Mouse (Mus musculus) MEL (cell line): ENCODE results near the gene Nampt. TPM values are rescaled to one million over a fixed set of nuclear protein-coding genes. Genes with fewer than 3 reads are reported as not detected.

ENCODE experiments used
- DNase-seq: peaks from one replicate; pipeline ENCODE4 v3.0.0; 2011; ENCODE audit warnings: low read depth, low spot score
- H3K27ac ChIP-seq: 2 replicates; pipeline ENCODE4 v1.5.1; 2012; ENCODE audit warnings: low read depth, mild to moderate bottlenecking, control low read depth, low read length, moderate library complexity; ENCODE audit not compliant: control insufficient read depth
- H3K27me3 ChIP-seq, 2 experiments: fragments of 150-350 bp in 1 of 2; sonication (generic) in 1 of 2; 2 replicates each; pipeline ENCODE4 v1.6.1; 2012; ENCODE audit warnings: low read length in 2 of 2, mild to moderate bottlenecking in 2 of 2, improper control_type of control experiment in 1 of 2, moderate library complexity in 1 of 2; ENCODE audit not compliant: insufficient read depth in 2 of 2, control insufficient read depth in 1 of 2
- H3K36me3 ChIP-seq, 2 experiments: 2 replicates each; pipeline ENCODE4 v1.6.1; 2012 to 2014; ENCODE audit warnings: low read length in 2 of 2, improper control_type of control experiment in 1 of 2, inconsistent platforms in 1 of 2, mild to moderate bottlenecking in 1 of 2; ENCODE audit not compliant: insufficient read depth in 2 of 2, control insufficient read depth in 1 of 2
- H3K4me1 ChIP-seq, 2 experiments: fragments of 150-350 bp in 1 of 2; sonication (generic) in 1 of 2; 2 replicates each; pipeline ENCODE4 v1.6.1; 2012; ENCODE audit warnings: low read length in 2 of 2, improper control_type of control experiment in 1 of 2, mild to moderate bottlenecking in 1 of 2; ENCODE audit not compliant: insufficient read depth in 2 of 2, control insufficient read depth in 1 of 2
- H3K4me3 ChIP-seq, 2 experiments: fragments of 150-350 bp in 1 of 2; sonication (generic) in 1 of 2; 2 replicates each; pipeline ENCODE4 v1.5.1; 2012; ENCODE audit warnings: low read depth in 2 of 2, low read length in 2 of 2, mild to moderate bottlenecking in 2 of 2, moderate library complexity in 2 of 2, control low read depth in 1 of 2, improper control_type of control experiment in 1 of 2; ENCODE audit not compliant: control insufficient read depth in 1 of 2, insufficient read depth in 1 of 2
- H3K79me2 ChIP-seq: 2 replicates; pipeline ENCODE4 v1.6.1; 2012; ENCODE audit warnings: mild to moderate bottlenecking, low read length, moderate library complexity; ENCODE audit not compliant: control insufficient read depth, poor library complexity, insufficient read depth
- H3K9ac ChIP-seq: 2 replicates; pipeline ENCODE4 v1.6.1; 2012; ENCODE audit warnings: low read depth, mild to moderate bottlenecking, control low read depth, low read length, moderate library complexity; ENCODE audit not compliant: control insufficient read depth, poor library complexity, severe bottlenecking
- H3K9me3 ChIP-seq: fragments of 150-350 bp; sonication (generic); replicated peaks from 2 replicates; pipeline ENCODE4 v1.6.1; 2012; ENCODE audit warnings: mild to moderate bottlenecking, low read length, improper control_type of control experiment, moderate library complexity; ENCODE audit not compliant: insufficient read depth
- BHLHE40 ChIP-seq: IDR thresholded peaks from 2 replicates; pipeline ENCODE4 v1.6.1; 2012; ENCODE audit warnings: low read depth, mild to moderate bottlenecking, inconsistent platforms, low read length, improper control_type of control experiment, borderline replicate concordance
- CHD1 ChIP-seq: IDR thresholded peaks from 2 replicates; pipeline ENCODE4 v1.6.1; 2012; ENCODE audit warnings: low read depth, mild to moderate bottlenecking, inconsistent platforms, low read length, improper control_type of control experiment
- CHD2 ChIP-seq: IDR thresholded peaks from 2 replicates; pipeline ENCODE4 v1.6.1; 2011; ENCODE audit warnings: low read length, improper control_type of control experiment
- CTCF ChIP-seq, 3 experiments: IDR thresholded peaks in 2 of 3; conservative IDR thresholded peaks in 1 of 3; 2 replicates each; pipeline ENCODE4 v1.5.1; 2011 to 2012; ENCODE audit warnings: low read length in 3 of 3, low read depth in 2 of 3, mild to moderate bottlenecking in 2 of 3, improper control_type of control experiment in 1 of 3, inconsistent platforms in 1 of 3, mixed read lengths in 1 of 3, moderate library complexity in 1 of 3; ENCODE audit not compliant: control insufficient read depth in 1 of 3, insufficient read depth in 1 of 3, poor library complexity in 1 of 3, severe bottlenecking in 1 of 3
- E2F4 ChIP-seq: IDR thresholded peaks from 2 replicates; pipeline ENCODE4 v1.6.1; 2011; ENCODE audit warnings: low read depth, low read length, improper control_type of control experiment, borderline replicate concordance
- EP300 ChIP-seq, 2 experiments: IDR thresholded peaks; 2 replicates each; pipeline ENCODE4 v1.6.1; 2011; ENCODE audit warnings: improper control_type of control experiment in 2 of 2, low read length in 2 of 2, low read depth in 1 of 2, mild to moderate bottlenecking in 1 of 2
- GABPA ChIP-seq: IDR thresholded peaks from 2 replicates; pipeline ENCODE4 v1.6.1; 2012; ENCODE audit warnings: low read depth, mild to moderate bottlenecking, inconsistent platforms, low read length, improper control_type of control experiment, moderate library complexity
- GATA1 ChIP-seq: IDR thresholded peaks from 2 replicates; pipeline ENCODE4 v1.6.1; 2011; ENCODE audit warnings: low read depth, low read length, improper control_type of control experiment
- JUND ChIP-seq: IDR thresholded peaks from 2 replicates; pipeline ENCODE4 v1.6.1; 2011; ENCODE audit warnings: low read depth, mild to moderate bottlenecking, improper control_type of control experiment, low read length
- MAFK ChIP-seq: IDR thresholded peaks from 2 replicates; pipeline ENCODE4 v1.6.1; 2011; ENCODE audit warnings: low read depth, mild to moderate bottlenecking, low read length, improper control_type of control experiment, borderline replicate concordance
- MEF2A ChIP-seq: IDR thresholded peaks from 2 replicates; pipeline ENCODE4 v1.6.1; 2014; ENCODE audit warnings: low read depth, mild to moderate bottlenecking, inconsistent platforms, low read length, improper control_type of control experiment; ENCODE audit not compliant: poor library complexity, insufficient replicate concordance, severe bottlenecking; ENCODE audit errors: extremely low read depth
- NELFE ChIP-seq: IDR thresholded peaks from 2 replicates; pipeline ENCODE4 v1.6.1; 2011; ENCODE audit warnings: low read depth, low read length, improper control_type of control experiment
- RAD21 ChIP-seq: IDR thresholded peaks from 2 replicates; pipeline ENCODE4 v1.6.1; 2011; ENCODE audit warnings: mild to moderate bottlenecking, low read depth, low read length, improper control_type of control experiment
- RCOR1 ChIP-seq: IDR thresholded peaks from 2 replicates; pipeline ENCODE4 v1.6.1; 2012; ENCODE audit warnings: low read depth, mild to moderate bottlenecking, inconsistent platforms, low read length, improper control_type of control experiment
- SIN3A ChIP-seq: IDR thresholded peaks from 2 replicates; pipeline ENCODE4 v1.6.1; 2012; ENCODE audit warnings: low read length, improper control_type of control experiment, inconsistent platforms
- TAL1 ChIP-seq: IDR thresholded peaks from 2 replicates; pipeline ENCODE4 v1.6.1; 2012; ENCODE audit warnings: mild to moderate bottlenecking, inconsistent platforms, low read length, moderate library complexity, mixed read lengths
- TBP ChIP-seq: IDR thresholded peaks from 2 replicates; pipeline ENCODE4 v1.8.0; 2011; ENCODE audit warnings: low read depth, low read length, improper control_type of control experiment
- USF1 ChIP-seq: IDR thresholded peaks from 2 replicates; pipeline ENCODE4 v1.6.1; 2014; ENCODE audit warnings: low read depth, mild to moderate bottlenecking, inconsistent platforms, low read length, improper control_type of control experiment, moderate library complexity
- USF2 ChIP-seq, 2 experiments: IDR thresholded peaks; 2 replicates each; pipeline ENCODE4 v1.6.1; 2011 to 2012; ENCODE audit warnings: improper control_type of control experiment in 2 of 2, low read length in 2 of 2, borderline replicate concordance in 1 of 2, inconsistent platforms in 1 of 2, low read depth in 1 of 2, mild to moderate bottlenecking in 1 of 2; ENCODE audit not compliant: insufficient read depth in 1 of 2
- ZKSCAN1 ChIP-seq: IDR thresholded peaks from 2 replicates; pipeline ENCODE4 v1.6.1; 2012; ENCODE audit warnings: low read depth, mild to moderate bottlenecking, inconsistent platforms, low read length, improper control_type of control experiment, moderate library complexity
- ZMIZ1 ChIP-seq: IDR thresholded peaks from 2 replicates; pipeline ENCODE4 v1.6.1; 2012; ENCODE audit warnings: low read depth, mild to moderate bottlenecking, inconsistent platforms, low read length, improper control_type of control experiment, moderate library complexity
- polyA plus RNA-seq, 2 experiments: library from polyadenylated mRNA; stranded (reverse) in 1 of 2; unstranded in 1 of 2; fragments of >175 nt in 1 of 2; fragments of >200 nt in 1 of 2; gene quantifications; 2 replicates each; pipeline versions ENCODE4 v1.2.1 to v1.2.4; 2012; ENCODE audit warnings: low replicate concordance in 2 of 2, low read depth in 1 of 2; ENCODE audit not compliant: insufficient read length in 2 of 2, insufficient read depth in 1 of 2, missing spikeins in 1 of 2
- total RNA-seq: library from RNA; depleted of rRNA; stranded (reverse); fragments of 300-350 nt; gene quantifications from 2 replicates; pipeline ENCODE4 v1.2.3, GENCODE M21; 2012

The Nampt gene
- total and polyA plus RNA-seq, 3 experiments: 23.0 to 74.6 (median 40.9) TPM

DNA sequence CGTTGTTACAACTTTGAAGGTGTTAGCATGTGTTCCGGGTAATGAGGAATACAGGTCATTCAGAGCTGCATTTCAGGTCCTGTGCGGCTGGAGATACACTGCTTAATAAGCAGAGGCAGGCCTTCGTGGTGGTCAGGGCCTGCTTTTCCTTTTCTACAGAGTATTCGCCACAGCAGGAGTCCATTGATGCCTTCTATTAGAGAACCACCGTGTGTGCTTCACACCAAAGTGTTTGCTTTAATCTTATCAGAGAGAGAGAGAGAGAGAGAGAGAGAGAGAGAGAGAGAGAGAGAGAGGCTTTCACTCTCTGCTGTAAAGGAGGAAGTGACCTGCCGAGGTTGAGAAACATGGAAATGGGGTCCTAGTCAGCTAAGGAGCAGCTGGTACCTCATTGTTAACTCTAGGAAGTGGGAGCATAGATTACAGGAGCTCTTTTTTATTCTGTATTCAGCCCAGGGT is 22.1 kb downstream of the Nampt start:
- Histone ChIP-seq H3K79me2 (no peaks in the 10 kb centered on the region), H3K9me3 (no peaks in the 10 kb centered on the region), H3K27me3 (no peaks in the 10 kb centered on the region), H3K4me3 (no peak overlapping the region), H3K36me3 (peaks cover 0 to 15% of the 10 kb centered on the region in 2 experiments; a peak in 2 of 4 replicates), H3K27ac (no peak overlapping the region), H3K4me1 (no peaks in the 10 kb centered on the region), H3K9ac (no peak overlapping the region)
- TF ChIP-seq MAFK (no peak), JUND (peak; percentile 96), ZMIZ1 (no peak)
- peak; percentile 16 for DNase-seq

DNA sequence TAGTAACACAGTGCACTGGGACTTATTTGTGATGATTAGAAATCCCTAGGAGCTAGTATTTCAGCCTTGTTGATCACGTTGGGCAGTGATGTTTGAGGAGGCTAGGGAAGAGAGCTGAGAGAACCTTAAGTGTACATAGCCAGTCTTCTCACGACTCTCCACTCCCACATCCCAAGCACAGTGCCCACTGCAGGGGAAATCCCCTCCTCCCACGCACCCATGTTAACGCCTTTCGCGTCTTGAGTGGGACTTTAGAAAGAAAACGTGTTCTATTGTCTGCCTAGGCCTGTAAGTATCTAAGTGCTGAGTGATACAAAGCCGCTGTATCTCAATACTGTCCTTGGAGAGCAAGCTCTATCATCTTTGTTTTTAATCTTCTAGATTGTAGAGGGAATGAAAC is 27.0 kb downstream of the Nampt start:
- H3K9ac ChIP-seq: no peak overlapping the region
- no peaks in the 10 kb centered on the region for H3K79me2 ChIP-seq
- no peak for DNase-seq
- H3K27ac ChIP-seq: no peak overlapping the region
- TF ChIP-seq RAD21 (no peak), ZKSCAN1 (no peak), MEF2A (no peak), USF1 (no peak)
- no peak overlapping the region for H3K4me3 ChIP-seq
- H3K4me1 ChIP-seq: no peaks in the 10 kb centered on the region
- H3K9me3 ChIP-seq: no peaks in the 10 kb centered on the region
- no peaks in the 10 kb centered on the region for H3K27me3 ChIP-seq
- H3K36me3 ChIP-seq: peaks cover 0 to 13% of the 10 kb centered on the region in 2 experiments; a peak in 2 of 4 replicates

DNA sequence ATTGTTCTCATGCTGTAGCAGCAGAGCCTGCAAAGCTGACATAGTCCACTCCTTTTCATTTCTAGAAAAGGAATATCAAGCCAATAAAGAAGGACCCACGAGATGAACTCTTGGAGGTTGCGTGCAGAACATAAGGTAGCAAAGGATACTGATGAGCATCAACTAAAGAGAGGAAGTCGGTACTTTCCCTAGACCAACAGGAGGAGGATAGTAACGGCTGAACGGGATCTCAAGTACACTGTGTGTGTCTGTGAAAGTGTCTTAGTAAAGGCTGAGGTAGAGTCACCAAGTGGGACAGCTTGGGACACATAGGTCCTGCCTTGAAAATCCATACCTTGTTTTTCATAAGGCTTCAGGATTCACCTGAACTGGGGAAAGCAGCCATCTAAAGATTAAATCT is 34.4 kb downstream of the Nampt start:
- Histone ChIP-seq H3K9me3 (no peaks in the 10 kb centered on the region), H3K79me2 (no peaks in the 10 kb centered on the region), H3K27me3 (no peaks in the 10 kb centered on the region), H3K9ac (no peak overlapping the region), H3K4me1 (no peaks in the 10 kb centered on the region), H3K4me3 (no peak overlapping the region), H3K36me3 (peaks cover 0 to 4% of the 10 kb centered on the region in 2 experiments; a peak in 2 of 4 replicates), H3K27ac (no peak overlapping the region)
- TF ChIP-seq RAD21: no peak
- TF ChIP-seq E2F4: no peak
- TF ChIP-seq CTCF (IDR thresholded peaks at IDR 0.05 in 2 of 3, conservative IDR thresholded peaks at IDR 0.05 in 1 of 3; ENCODE audit: control insufficient read depth in 1 of 3, insufficient read depth in 1 of 3, low read depth in 2 of 3, low read length in 3 of 3, poor library complexity in 1 of 3, severe bottlenecking in 1 of 3): no peak
- TF ChIP-seq EP300 (IDR thresholded peaks at IDR 0.05; ENCODE audit: low read depth in 1 of 2, low read length in 2 of 2): no peak
- TF ChIP-seq GABPA: no peak
- no peak for TF ChIP-seq SIN3A
- no peak for TF ChIP-seq USF2 (IDR thresholded peaks at IDR 0.05; ENCODE audit: borderline replicate concordance in 1 of 2, insufficient read depth in 1 of 2, low read depth in 1 of 2, low read length in 2 of 2)
- no peak for TF ChIP-seq CHD1
- TF ChIP-seq GATA1: no peak
- TF ChIP-seq MAFK: no peak
- TF ChIP-seq TAL1: no peak
- no peak for TF ChIP-seq BHLHE40
- TF ChIP-seq RCOR1: no peak
- no peak for TF ChIP-seq ZMIZ1
- no peak for TF ChIP-seq CHD2
- no peak for TF ChIP-seq NELFE
- TF ChIP-seq TBP: no peak
- DNase-seq: no peak
